Mouse (Mus musculus): ENCODE measurements at regions not wholly inside any gene's neighbourhood (a gene's known extent, or its start where the extent isn't known, plus 50 kb on each side); places are given as distances from the start of the nearest gene placed in this dataset.
A peak's percentile ranks its signal among the peaks of the same experiment; 100 is the strongest.

DNA sequence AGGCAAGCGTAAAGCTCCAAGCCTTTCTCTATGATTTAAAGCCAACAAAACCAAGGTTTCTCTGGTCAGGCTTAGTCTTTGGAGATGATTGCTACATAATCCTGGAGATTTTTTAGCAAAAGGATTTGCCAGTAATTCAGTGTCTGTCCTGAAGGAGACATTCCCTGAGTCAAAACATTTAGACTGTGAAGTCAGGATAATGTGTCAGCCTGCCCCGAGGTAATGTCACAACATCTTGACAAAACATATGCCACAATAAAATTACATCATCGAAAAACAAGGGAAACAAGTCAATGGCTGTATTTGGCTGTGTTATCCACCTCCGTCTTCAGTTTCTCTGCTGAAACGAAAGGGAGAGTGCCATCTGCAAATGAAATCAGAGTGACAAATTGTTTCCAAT lies 101.8 kb downstream of the Npy start:
- no peaks in the 10 kb centered on the region for H3K36me3 ChIP-seq (ENCODE audit: insufficient read depth, low read length)

DNA sequence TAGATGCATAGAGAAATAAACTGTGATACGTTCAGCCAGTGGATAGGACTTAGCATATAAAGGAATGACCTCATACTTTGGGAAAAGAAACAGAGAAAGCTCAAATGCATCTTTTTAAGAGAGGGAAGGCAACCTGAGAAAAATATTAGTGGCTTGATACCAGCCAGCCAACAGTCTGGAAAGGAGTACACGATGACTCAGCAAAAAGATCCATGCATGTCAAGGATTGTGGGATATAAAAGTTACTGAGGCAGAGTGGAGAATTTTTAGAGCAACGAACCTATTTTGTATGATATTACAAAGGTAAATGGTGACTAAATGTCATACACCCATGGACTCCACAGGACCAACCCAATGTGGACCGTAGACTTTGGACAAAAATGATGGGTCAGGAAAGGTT lies 105.6 kb downstream of the Npy start:
- H3K4me1 ChIP-seq (replicated peaks; ENCODE audit: insufficient read depth, low read length), result no peaks in the 10 kb centered on the region
- no peak overlapping the region for H3K4me3 ChIP-seq (replicated peaks; ENCODE audit: low read depth, low read length)
- ATAC-seq (replicated peaks; ENCODE audit: low FRiP score, low read depth) (no peak), DNase-seq (ENCODE audit: low spot score) (no peak)
- 63% methylated on average over 4 of the region's 4 CpGs for WGBS
- TF ChIP-seq CTCF (IDR thresholded peaks at IDR 0.05; ENCODE audit: low read depth), result no peak
- H3K36me3 ChIP-seq (ENCODE audit: insufficient read depth, low read length), result no peaks in the 10 kb centered on the region
- H3K9me3 ChIP-seq (replicated peaks; ENCODE audit: low read length), result no peaks in the 10 kb centered on the region
- no peak overlapping the region for H3K9ac ChIP-seq (ENCODE audit: low read depth, low read length)
- H3K27ac ChIP-seq, result no peak overlapping the region
- no peaks in the 10 kb centered on the region for H3K27me3 ChIP-seq (ENCODE audit: insufficient read depth, low read length)
- no peak overlapping the region for H3K4me2 ChIP-seq (ENCODE audit: low read length)

More for the DNA sequence above, 101.8 kb downstream of the Npy start:
- Histone ChIP-seq H3K27me3 (ENCODE audit: insufficient read depth, low read length) (no peaks in the 10 kb centered on the region), H3K4me2 (ENCODE audit: low read length) (no peak overlapping the region), H3K4me1 (replicated peaks; ENCODE audit: insufficient read depth, low read length) (no peaks in the 10 kb centered on the region), H3K9ac (ENCODE audit: low read depth, low read length) (no peak overlapping the region), H3K4me3 (replicated peaks; ENCODE audit: low read depth, low read length) (no peak overlapping the region), H3K9me3 (replicated peaks; ENCODE audit: low read length) (no peaks in the 10 kb centered on the region), H3K27ac (no peak overlapping the region)
- ATAC-seq (replicated peaks; ENCODE audit: low FRiP score, low read depth), result no peak
- 73% methylated on average over 5 of the region's 5 CpGs for WGBS
- no peak for TF ChIP-seq CTCF (IDR thresholded peaks at IDR 0.05; ENCODE audit: low read depth)
- no peak for DNase-seq (ENCODE audit: low spot score)

DNA sequence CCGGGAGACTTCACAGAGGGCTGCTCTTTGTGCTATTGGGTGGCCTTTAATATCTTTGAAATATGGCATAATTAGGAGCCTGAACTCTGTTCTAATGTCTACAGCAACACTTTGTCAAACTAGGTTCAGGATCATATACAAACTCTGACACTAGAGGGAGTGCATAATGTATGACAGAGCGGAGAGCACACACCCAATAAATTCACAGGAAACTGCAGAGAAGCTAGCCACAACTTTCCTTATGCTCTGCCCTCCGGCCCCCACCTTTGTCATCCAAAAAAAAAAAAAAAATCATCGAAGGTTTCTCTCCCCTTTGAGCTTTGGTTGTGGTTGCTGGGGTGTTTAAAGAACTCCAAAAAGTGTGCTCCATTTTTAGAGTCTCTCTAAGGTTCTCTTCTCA lies 107.6 kb downstream of the Npy start:
- Histone ChIP-seq H3K9ac (ENCODE audit: low read depth, low read length) (no peak overlapping the region), H3K4me1 (replicated peaks; ENCODE audit: insufficient read depth, low read length) (no peaks in the 10 kb centered on the region), H3K36me3 (ENCODE audit: insufficient read depth, low read length) (no peaks in the 10 kb centered on the region), H3K9me3 (replicated peaks; ENCODE audit: low read length) (no peaks in the 10 kb centered on the region), H3K4me3 (replicated peaks; ENCODE audit: low read depth, low read length) (no peak overlapping the region), H3K4me2 (ENCODE audit: low read length) (no peak overlapping the region), H3K27ac (no peak overlapping the region), H3K27me3 (ENCODE audit: insufficient read depth, low read length) (no peaks in the 10 kb centered on the region)
- DNase-seq (ENCODE audit: low spot score), result peak; percentile 93
- ATAC-seq (replicated peaks; ENCODE audit: low FRiP score, low read depth), result no peak; the same call in 1 of the 2 replicates
- peak; percentile 72 for TF ChIP-seq CTCF (IDR thresholded peaks at IDR 0.05; ENCODE audit: low read depth)
- WGBS, result 13% methylated on average over 4 of the region's 4 CpGs

DNA sequence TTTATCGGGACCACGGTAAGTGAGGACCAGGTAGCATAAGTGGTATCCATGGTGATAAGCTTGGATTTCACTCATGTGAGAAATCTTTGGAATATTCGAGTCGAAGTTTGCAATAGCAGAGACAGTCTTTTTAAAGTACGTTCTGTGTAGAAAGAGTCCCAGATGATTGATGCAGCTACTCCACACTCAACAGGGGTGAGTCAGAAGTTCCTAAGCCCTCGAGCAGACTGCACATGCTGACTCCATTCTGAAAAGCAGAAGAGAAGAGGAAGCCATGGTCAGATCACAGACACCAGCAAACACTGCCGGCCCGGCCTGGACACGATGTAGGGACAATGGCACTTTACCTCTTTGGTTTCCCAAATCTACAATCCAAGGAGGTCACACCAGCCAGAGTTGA lies 120.6 kb downstream of the Npy start:
- Histone ChIP-seq H3K4me3 (replicated peaks; ENCODE audit: low read depth, low read length) (no peak overlapping the region), H3K4me2 (ENCODE audit: low read length) (no peak overlapping the region), H3K4me1 (replicated peaks; ENCODE audit: insufficient read depth, low read length) (no peaks in the 10 kb centered on the region), H3K27ac (no peak overlapping the region), H3K36me3 (ENCODE audit: insufficient read depth, low read length) (no peaks in the 10 kb centered on the region), H3K9me3 (replicated peaks; ENCODE audit: low read length) (no peaks in the 10 kb centered on the region), H3K9ac (ENCODE audit: low read depth, low read length) (no peak overlapping the region), H3K27me3 (ENCODE audit: insufficient read depth, low read length) (no peaks in the 10 kb centered on the region)
- ATAC-seq (replicated peaks; ENCODE audit: low FRiP score, low read depth) (no peak), DNase-seq (ENCODE audit: low spot score) (no peak)
- no peak for TF ChIP-seq CTCF (IDR thresholded peaks at IDR 0.05; ENCODE audit: low read depth)
- WGBS, result 90% methylated on average over 9 of the region's 9 CpGs

DNA sequence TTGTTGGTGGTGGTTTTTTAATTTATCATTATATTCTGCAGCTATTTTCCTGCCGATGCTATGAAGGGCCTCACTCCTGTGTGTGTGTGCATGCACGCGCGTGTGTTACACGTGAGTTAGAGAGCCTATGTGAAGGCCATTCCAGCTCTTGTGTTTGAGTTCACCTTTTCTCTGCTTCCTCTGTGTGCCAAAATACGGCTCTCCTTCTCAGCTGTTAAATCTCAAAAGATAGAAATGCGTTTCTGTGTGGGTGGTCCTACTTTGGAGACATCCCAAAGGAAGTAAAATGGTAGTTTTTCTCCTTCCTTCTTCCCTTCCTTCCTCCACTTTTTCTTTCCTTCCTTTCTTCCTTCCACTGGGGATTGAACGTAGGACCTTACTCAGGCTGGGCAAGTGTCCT lies 136.4 kb downstream of the Npy start:
- no peak overlapping the region for H3K9ac ChIP-seq (ENCODE audit: low read depth, low read length)
- WGBS, result 87% methylated on average over 8 of the region's 8 CpGs
- no peaks in the 10 kb centered on the region for H3K36me3 ChIP-seq (ENCODE audit: insufficient read depth, low read length)
- H3K4me2 ChIP-seq (ENCODE audit: low read length), result no peak overlapping the region
- H3K4me1 ChIP-seq (replicated peaks; ENCODE audit: insufficient read depth, low read length), result no peaks in the 10 kb centered on the region
- ATAC-seq (replicated peaks; ENCODE audit: low FRiP score, low read depth) (no peak), DNase-seq (ENCODE audit: low spot score) (no peak)
- no peak overlapping the region for H3K27ac ChIP-seq
- H3K4me3 ChIP-seq (replicated peaks; ENCODE audit: low read depth, low read length), result no peak overlapping the region
- TF ChIP-seq CTCF (IDR thresholded peaks at IDR 0.05; ENCODE audit: low read depth), result no peak
- no peaks in the 10 kb centered on the region for H3K9me3 ChIP-seq (replicated peaks; ENCODE audit: low read length)
- no peaks in the 10 kb centered on the region for H3K27me3 ChIP-seq (ENCODE audit: insufficient read depth, low read length)

DNA sequence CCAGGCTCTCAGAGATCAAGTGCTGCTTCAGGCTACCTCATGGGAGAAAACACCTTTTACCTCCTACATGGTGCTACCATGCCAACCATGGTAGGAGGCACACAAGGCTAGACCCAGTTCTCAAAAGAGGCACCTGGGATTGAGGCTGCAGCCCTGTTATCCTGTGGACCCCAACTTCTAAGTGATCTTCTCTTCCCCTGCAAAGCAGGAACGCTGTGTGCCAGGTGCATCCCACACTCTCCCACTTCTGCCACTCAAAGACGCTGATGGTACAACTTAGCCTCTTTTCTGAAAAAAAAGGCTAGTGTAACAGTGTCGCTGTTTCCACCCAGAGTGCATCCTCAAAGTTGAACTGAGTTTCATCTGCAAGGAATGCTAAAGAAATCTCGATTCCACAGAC lies 138.7 kb downstream of the Npy start:
- ATAC-seq (replicated peaks; ENCODE audit: low FRiP score, low read depth) (no peak), DNase-seq (ENCODE audit: low spot score) (no peak)
- Histone ChIP-seq H3K4me1 (replicated peaks; ENCODE audit: insufficient read depth, low read length) (no peaks in the 10 kb centered on the region), H3K27me3 (ENCODE audit: insufficient read depth, low read length) (no peaks in the 10 kb centered on the region), H3K27ac (no peak overlapping the region), H3K4me3 (replicated peaks; ENCODE audit: low read depth, low read length) (no peak overlapping the region), H3K4me2 (ENCODE audit: low read length) (no peak overlapping the region), H3K9me3 (replicated peaks; ENCODE audit: low read length) (no peaks in the 10 kb centered on the region), H3K9ac (ENCODE audit: low read depth, low read length) (no peak overlapping the region), H3K36me3 (ENCODE audit: insufficient read depth, low read length) (no peaks in the 10 kb centered on the region)
- WGBS, result 82% methylated on average over 4 of the region's 4 CpGs
- no peak for TF ChIP-seq CTCF (IDR thresholded peaks at IDR 0.05; ENCODE audit: low read depth)

- DNase-seq (ENCODE audit: low spot score) (peak; percentile 44), ATAC-seq (replicated peaks; ENCODE audit: low FRiP score, low read depth) (peak; percentile 63)
- H3K4me2 ChIP-seq (ENCODE audit: low read length), result no peak overlapping the region
Measured at GRCm38 (mm10) chr6:49965944-49966545, 143.5 kb downstream of the Npy start.

More at GRCm38 (mm10) chr6:49965944-49966545, 143.5 kb downstream of the Npy start:
- WGBS, result 61% methylated on average over 5 of the region's 5 CpGs
- no peaks in the 10 kb centered on the region for H3K27me3 ChIP-seq (ENCODE audit: insufficient read depth, low read length)
- no peak for TF ChIP-seq CTCF (IDR thresholded peaks at IDR 0.05; ENCODE audit: low read depth)
- H3K9ac ChIP-seq (ENCODE audit: low read depth, low read length), result no peak overlapping the region
- H3K36me3 ChIP-seq (ENCODE audit: insufficient read depth, low read length), result no peaks in the 10 kb centered on the region
- no peak overlapping the region for H3K4me3 ChIP-seq (replicated peaks; ENCODE audit: low read depth, low read length)
- peak overlapping the region; percentile 13; the same call in 1 of the 2 replicates for H3K27ac ChIP-seq
- no peaks in the 10 kb centered on the region for H3K4me1 ChIP-seq (replicated peaks; ENCODE audit: insufficient read depth, low read length)
- no peaks in the 10 kb centered on the region for H3K9me3 ChIP-seq (replicated peaks; ENCODE audit: low read length)

Data from kidney, postnatal 0 days (tissue).